Mouse (Mus musculus) inflammation-experienced regulatory T-cells, adult 6 months (primary cell): ENCODE measurements around the gene Olfr113. TPM values are rescaled to one million over a fixed set of nuclear protein-coding genes. Genes with fewer than 3 reads are reported as not detected.
"Not testable (repeated sequence)": the region's sequence is repeated elsewhere in the genome, so short reads cannot be mapped to it uniquely, and the experiment has no call there.

Experiments
- ATAC-seq: one replicate; pipeline ENCODE4 v1.8.0; 2017
- polyA plus RNA-seq, 3 experiments: library from polyadenylated mRNA; unstranded; fragments of 100-300 nt; shearing (Covaris generic); gene quantifications; one replicate each; pipeline ENCODE4 v1.2.1; 2017

Olfr113 gene
- not detected for polyA plus RNA-seq

GRCm38 (mm10) chr17:37577563-37577962, at the start of gene Olfr113:
TSS of gene Olfr113 (minus strand) at chr17:37577663.
- no peak for ATAC-seq

GRCm38 (mm10) chr17:37627009-37627408, 49.5 kb upstream of the Olfr113 start, which contains the start of the genes Olfr115 and Olfr116:
TSS of gene Olfr115 (minus strand) at chr17:37627109.
TSS of gene Olfr116 (minus strand) at chr17:37627199.
- no peak for ATAC-seq

GRCm38 (mm10) chr17:37592643-37593042, 15.2 kb upstream of the Olfr113 start, which contains the start of gene Olfr114:
TSS of gene Olfr114 (minus strand) at chr17:37592743.
- ATAC-seq = no peak

GRCm38 (mm10) chr17:37569351-37569750, 8.1 kb downstream of the Olfr113 start, which contains the start of gene Olfr112:
TSS of gene Olfr112 (minus strand) at chr17:37569451.
- ATAC-seq = no peak

- no peak for ATAC-seq
Measured at GRCm38 (mm10) chr17:37558913-37559615, 18.4 kb downstream of the Olfr113 start.

- ATAC-seq = no peak
Measured at GRCm38 (mm10) chr17:37543800-37544435, 33.5 kb downstream of the Olfr113 start.

- ATAC-seq = no peak
Measured at GRCm38 (mm10) chr17:37541454-37542119, 35.9 kb downstream of the Olfr113 start.

- not testable (repeated sequence) for ATAC-seq
Measured at GRCm38 (mm10) chr17:37538416-37538815, 39.0 kb downstream of the Olfr113 start.

- ATAC-seq = no peak
Measured at GRCm38 (mm10) chr17:37535173-37535572, 42.3 kb downstream of the Olfr113 start.

GRCm38 (mm10) chr17:37525427-37525826, 52.0 kb downstream of the Olfr113 start:
- not testable (repeated sequence) for ATAC-seq

- not testable (repeated sequence) for ATAC-seq
Measured at GRCm38 (mm10) chr17:37524612-37525011, 52.9 kb downstream of the Olfr113 start.

Other genes starting within 250 kb of the Olfr113 start
- gene Olfr103, start 238.0 kb downstream of the Olfr113 start, polyA plus RNA-seq = not detected
- gene Olfr104-ps, start 218.1 kb downstream of the Olfr113 start, polyA plus RNA-seq = not detected
- gene Olfr105-ps, start 198.6 kb downstream of the Olfr113 start, polyA plus RNA-seq = not detected
- gene Olfr106-ps, start 187.3 kb downstream of the Olfr113 start, polyA plus RNA-seq = not detected
- under 1 TPM in 1 of 3 experiments, not detected in 2; 0.17 TPM for gene Olfr107, start 178.4 kb downstream of the Olfr113 start, polyA plus RNA-seq
- not detected for gene Olfr108, start 132.2 kb downstream of the Olfr113 start, polyA plus RNA-seq
- not detected for gene Olfr109, start 118.7 kb downstream of the Olfr113 start, polyA plus RNA-seq
- gene H2-M2, start 94.1 kb downstream of the Olfr113 start, polyA plus RNA-seq = under 1 TPM in 2 of 3 experiments, not detected in 1; 0.38 to 0.47 TPM
- not detected for gene Olfr110, start 85.2 kb downstream of the Olfr113 start, polyA plus RNA-seq
- gene Olfr111, start 69.6 kb downstream of the Olfr113 start, polyA plus RNA-seq = not detected
- not detected for gene Olfr112, start 8.2 kb downstream of the Olfr113 start, polyA plus RNA-seq
- gene Olfr114, start 15.1 kb upstream of the Olfr113 start, polyA plus RNA-seq = not detected
- gene Olfr115, start 49.4 kb upstream of the Olfr113 start, polyA plus RNA-seq = not detected
- not detected for gene Olfr116, start 49.5 kb upstream of the Olfr113 start, polyA plus RNA-seq
- gene Olfr117, start 86.1 kb upstream of the Olfr113 start, polyA plus RNA-seq = not detected
- under 1 TPM in 1 of 3 experiments, not detected in 2; 0.60 TPM for gene Olfr118, start 89.3 kb upstream of the Olfr113 start, polyA plus RNA-seq
- gene Olfr119, start 118.9 kb upstream of the Olfr113 start, polyA plus RNA-seq = not detected
- gene Olfr120, start 144.1 kb upstream of the Olfr113 start, polyA plus RNA-seq = not detected
- gene Olfr121, start 171.2 kb upstream of the Olfr113 start, polyA plus RNA-seq = not detected
- not detected for gene Olfr122, start 190.9 kb upstream of the Olfr113 start, polyA plus RNA-seq
- not detected for gene Olfr123, start 215.9 kb upstream of the Olfr113 start, polyA plus RNA-seq
- gene Olfr124, start 222.2 kb upstream of the Olfr113 start, polyA plus RNA-seq = not detected